Mouse (Mus musculus): ENCODE measurements around the gene Kiss1r.

Kiss1r gene

DNA sequence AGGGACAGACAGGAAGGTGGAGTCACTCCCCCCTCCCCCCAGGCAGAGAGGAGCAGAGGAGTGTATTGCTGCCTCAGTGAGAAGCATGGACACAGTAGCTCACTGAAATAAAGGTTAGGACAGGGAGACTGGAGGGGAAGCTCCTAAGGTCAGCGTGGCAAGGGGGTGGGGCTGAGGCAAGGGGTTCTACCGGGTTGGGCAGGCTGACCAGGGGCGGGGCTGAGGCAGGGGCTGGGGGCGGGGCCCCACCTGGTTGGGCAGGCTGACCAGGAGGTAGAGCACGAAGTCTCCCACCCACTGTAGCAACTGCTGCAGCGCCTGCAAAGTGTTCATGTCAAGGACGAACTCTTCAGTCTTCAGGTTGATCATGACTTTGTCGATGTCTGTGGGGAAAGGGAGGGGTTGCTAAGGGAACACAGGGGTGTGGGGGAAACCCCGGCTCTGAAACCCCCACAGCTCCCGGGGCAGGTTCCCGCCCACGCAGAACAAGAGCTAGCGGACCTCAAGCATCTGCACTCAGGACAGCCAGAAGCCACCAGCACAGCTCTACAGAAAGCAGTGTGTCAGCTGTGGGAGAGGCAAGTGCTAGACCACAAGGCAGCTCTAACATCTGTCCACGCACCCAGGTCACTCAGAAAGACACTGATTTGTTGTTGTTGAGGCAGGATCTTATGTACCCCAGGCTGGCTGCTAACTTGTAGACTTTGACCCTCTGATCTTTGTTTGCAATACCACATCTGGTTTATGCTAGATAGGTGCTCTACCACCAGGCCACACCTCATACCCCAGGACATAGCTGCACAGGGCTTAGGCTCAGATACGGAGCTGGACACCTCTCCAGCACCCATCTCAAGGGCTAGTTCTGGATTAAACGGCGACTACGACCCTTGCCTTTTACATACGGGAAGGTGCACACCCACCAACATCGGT, 19.2 kb upstream of the Kiss1r start:
- DNase-seq (ENCODE audit: low spot score) = no peak

DNA sequence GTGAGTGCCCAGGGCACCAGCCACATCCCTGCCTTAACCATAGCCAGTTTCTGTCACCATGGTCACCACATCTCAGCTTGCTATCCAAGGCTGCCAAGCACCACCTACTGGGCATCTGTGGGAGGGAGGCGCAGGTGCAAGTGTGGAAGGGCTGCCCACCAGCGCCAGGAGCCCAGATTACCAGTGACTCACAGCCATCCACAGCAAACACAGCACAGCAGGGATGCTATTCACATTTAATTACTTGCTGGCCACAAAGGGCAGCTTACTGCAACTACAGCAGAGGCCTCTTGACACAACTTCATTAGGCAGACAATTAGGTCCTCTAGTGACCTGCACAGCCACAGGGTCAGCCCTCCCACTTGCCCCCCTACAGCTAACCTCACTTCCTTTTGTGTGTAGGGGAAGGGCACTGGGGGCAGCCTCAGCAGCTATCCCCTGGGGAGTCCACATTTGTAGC, 15.8 kb upstream of the Kiss1r start:
- no peak for DNase-seq (ENCODE audit: low spot score)

DNA sequence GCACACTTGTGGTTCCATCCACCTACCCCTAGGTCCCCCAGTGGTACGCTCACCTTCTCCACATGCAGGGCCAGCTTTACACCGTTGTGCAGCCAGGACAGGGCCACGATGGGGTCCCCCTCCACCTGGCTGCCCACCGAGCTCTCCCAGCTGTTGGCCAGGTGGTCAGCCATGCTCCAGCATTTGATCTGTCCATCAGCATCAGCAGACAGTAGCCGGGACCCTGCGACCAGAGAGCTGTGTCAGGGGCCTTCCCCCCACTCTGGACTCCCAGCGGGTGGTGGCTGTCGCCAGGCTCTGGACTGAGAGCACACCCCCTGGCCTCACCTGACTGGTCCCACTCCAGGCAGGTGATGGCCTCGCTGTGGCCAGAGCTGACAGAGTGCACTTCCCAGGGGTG, 10.1 kb upstream of the Kiss1r start:
- no peak for DNase-seq (ENCODE audit: low spot score)

DNA sequence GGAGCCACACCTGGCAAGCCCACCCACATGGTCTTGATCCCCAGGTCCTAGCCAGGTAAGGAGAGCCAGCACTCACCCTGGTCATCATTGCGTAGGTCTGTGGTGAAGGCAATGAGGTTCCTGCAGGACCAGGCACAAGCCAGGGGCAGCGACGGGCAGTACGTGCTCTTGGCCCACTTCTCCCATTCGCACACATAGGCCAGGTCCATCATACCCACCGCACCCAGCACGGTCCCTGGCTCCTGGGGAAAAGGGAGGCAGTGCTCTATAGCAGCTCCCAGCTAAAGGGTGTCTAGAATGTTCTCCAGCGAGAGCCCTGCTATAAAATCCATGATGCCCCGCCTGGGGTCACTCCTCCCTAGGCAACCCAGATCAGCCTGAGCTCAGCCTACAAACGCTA, 9.4 kb upstream of the Kiss1r start:
- DNase-seq (ENCODE audit: low spot score) = no peak

DNA sequence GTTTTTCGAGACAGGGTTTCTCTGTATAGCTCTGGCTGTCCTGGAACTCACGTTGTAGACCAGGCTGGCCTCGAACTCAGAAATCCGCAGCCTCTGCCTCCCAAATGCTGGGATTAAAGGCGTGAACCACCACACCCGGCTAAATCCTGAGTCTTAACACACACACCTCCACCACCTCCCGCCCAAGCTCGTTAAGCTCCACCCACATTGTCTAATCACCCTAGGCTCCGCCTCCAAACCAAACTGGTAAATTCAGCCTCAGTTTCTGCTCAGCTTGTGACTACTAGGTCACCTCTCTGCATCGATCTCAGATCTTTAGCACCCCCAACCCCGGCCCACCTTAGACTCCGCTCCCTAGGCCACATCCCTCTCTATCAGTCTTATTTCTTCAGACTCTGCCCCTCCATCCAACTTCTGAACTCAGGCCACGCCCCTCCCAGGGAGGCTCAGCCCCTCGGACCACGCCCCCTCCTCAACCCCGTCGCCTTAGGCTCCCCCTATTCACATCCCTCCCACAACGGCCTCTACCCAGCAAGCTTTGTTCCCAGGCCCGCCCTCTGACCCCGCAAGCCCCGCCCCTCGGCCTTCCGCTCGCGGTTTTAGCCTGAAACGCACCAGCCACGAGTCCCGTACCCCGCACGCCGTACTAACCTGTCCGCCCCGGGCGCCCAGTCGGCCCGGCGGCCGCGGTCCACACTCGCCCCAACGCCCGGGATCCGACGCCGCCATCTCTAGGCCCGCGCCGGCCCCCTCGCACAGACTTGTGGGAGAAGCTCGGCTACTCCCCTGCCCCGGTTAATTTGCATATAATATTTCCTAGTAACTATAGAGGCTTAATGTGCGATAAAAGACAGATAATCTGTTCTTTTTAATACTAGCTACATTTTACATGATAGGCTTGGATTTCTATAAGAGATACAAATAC, 8.3 kb upstream of the Kiss1r start, which contains the start of gene Med16:
Med16 (minus strand) TSS at position 757 of the 925 bp plus-strand sequence.
- DNase-seq (ENCODE audit: low spot score) = peak; percentile 90

DNA sequence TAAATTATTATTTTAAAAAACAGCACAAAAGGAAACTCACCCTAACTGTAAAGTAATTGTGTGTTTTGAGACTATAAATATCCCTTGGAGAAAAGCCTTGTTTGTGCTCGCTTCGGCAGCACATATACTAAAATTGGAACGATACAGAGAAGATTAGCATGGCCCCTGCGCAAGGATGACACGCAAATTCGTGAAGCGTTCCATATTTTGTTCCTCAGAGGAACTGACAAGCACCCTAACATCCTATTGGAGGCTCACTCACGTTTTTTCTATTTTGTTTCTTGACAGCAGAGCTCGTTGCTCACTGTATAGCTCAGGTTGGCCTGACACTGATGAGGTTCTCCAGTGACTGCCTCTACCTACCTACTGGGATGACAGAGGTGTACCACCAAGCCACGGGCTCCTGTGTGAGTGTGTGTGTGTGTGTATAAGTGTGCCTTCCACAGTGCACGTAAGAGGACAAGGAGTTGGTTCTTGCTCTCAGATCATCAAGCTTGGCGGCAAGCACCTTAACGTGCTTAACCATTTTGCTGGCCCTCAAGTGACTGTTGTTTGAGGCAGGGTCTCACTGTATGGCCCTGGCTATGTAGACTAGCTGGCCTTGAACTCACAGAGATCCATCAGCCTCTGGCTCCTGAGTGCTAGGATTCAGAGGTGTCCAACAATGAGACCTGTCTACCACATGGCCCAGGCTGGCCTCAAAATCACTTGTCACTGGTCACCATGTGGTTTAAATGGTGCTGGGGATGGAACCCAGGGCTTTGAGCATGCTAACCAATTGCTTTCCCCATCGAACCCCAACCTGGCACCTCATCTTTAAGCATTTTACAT, 7.5 kb upstream of the Kiss1r start:
- no peak for DNase-seq (ENCODE audit: low spot score)

DNA sequence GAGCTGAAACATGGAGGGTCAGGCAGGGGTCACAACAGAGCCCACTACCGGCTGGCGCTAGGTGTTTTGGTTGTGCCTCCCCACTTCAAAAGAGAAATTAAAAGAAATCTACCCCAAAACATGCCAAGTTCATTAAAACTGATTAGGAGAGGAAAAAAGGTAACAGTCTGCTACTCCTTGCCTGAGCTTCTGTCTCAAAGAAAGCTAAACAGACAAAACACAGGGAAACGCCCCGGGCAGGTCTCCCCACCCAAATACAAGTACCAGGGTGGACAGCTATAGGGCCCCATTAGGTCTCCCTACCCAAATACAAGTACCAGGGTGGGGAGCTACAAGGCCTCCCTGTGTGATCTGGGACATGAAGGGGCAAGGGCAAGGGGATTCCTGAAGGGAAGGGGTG, 6.2 kb upstream of the Kiss1r start, which contains the start of gene Gm26602:
Gm26602 (plus strand) TSS at position 301 of the 400 bp plus-strand sequence.
- DNase-seq (ENCODE audit: low spot score) = no peak

DNA sequence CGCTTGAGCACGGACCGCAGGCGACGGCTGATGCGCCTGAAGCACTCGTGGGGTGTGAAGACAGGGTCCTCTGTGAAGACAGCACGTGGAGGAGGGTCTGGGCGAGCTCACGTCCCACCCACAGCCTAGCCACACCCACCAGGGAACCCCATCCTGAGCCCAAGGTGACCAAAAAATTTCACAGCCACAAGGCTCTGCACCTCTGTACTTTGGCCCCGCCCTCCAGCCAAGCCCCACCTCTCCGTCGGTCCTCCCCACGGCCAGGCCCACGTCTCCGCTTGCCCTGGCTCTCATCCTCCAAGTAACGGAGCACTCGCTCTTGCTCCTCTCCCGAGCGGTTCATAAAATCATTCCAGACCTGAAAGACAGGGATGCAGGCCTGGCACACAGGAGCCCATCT, 4.4 kb upstream of the Kiss1r start:
- DNase-seq (ENCODE audit: low spot score) = no peak

DNA sequence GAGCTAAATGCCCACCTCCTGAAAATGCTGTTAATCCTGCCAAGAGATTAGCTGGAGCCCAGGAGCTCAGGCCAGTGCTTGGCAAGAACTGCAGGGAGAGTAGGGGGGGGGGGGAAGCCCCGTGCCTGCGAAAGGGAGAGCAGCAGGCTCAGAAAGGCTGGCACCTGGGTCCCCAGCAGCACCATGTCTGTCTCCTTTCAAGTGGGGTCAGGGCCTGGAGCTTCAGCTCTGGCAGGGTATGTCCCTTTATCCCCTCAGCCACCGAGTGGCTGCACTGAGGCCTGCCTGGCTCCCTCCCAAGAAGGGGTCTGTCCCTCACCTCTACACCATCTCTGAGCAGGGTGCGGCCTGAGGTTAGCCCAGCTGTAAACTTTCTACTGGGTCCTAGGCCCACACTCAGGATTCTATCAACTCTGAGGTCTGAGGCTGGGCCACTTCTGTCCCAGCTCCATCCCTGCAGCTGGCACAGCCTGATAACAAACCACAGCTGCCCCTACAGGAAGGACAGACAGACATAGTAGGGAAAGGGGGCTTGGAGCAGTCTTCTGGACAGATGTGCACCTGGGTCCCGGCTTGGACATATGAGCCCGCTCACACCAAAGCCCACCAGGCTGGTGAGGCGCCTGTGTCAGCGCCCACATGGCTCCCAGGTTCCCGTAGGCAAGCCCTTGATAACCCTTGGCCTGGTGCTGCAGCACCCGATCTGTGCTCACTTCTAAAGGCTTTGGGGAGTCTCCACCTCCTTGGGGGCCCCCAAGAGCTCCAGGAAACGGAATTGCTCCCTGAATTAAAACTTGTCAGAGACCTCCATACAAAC, 2.4 kb upstream of the Kiss1r start:
- no peak for DNase-seq (ENCODE audit: low spot score)

DNA sequence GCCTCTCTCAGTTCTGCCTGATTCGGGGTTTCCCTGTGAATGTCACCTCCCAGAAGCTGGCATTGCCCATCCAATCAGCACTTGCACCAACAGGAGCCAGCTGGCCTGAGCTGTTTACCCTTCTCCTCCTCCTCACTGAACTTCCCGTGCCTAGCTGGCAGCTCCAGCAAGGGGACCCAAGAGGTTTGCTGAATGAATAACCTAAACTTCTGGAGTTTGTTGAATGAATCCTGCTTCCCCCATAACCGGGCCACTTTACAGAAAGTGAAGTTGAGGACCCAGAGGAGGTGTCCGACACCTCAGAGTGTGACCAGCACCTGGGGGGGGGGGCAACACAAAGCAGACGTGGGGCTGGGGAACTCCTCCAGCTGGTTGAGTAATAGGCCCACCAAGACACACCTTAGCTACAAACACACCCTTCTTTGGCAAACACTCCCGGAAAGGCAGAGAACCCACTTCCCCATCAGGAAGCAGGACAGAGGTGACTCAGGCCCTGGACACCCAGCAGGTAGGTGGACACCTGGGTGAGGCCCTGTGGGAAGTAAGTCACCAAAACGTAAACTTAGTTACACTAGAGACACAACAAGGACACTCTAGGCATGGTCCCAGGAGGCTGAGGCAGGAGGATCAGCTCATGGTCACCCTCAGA, 1.7 kb upstream of the Kiss1r start:
- no peak for DNase-seq (ENCODE audit: low spot score)

DNA sequence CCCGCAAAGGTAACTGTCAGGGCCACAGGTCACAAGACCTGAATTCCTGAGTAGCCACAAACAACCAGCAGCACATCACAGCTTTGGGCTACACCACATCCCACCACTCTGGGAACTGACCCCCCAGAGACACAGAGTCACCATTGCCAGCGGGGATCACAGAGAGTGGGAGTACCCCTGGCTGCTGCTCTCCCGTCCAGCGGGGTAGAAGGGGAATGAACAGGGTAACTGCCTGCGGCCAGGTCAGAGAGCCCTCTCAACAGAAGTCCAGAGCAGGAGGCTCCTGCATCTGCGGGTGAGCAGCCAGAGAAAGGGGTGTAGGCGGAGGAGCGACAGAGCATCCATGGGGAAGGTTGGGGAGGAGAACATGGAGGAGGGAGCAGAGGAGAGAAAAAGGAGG, 690 bp upstream of the Kiss1r start:
- no peak for DNase-seq (ENCODE audit: low spot score)

DNA sequence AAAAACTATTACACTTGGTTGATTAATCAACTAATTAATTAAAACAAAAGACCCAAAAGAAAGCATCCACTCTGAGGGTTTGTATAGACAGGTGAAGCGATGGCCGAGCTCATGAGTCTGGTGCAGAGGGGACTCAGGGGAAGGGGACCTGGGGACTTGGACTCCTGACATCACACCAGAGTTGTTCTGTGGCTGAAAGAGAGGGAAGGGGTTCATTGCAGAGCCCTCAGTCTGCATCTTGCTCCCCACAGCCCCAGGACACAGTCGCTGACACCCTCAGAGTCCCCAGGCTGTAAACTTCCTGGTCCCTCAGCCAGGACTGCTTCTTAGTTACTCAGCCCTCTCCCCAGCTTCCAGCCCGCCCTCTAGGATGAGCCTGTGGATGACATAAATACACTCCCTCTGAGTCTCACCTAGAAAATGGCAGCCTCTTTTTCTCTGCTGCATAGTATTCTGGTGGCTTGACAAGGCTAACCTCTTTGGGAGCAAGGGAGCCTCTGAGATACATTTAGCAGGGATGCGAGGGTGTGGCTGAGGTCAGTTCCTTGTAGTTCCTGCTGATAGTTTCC, 845 bp downstream of the Kiss1r start:
- DNase-seq (ENCODE audit: low spot score) = no peak

DNA sequence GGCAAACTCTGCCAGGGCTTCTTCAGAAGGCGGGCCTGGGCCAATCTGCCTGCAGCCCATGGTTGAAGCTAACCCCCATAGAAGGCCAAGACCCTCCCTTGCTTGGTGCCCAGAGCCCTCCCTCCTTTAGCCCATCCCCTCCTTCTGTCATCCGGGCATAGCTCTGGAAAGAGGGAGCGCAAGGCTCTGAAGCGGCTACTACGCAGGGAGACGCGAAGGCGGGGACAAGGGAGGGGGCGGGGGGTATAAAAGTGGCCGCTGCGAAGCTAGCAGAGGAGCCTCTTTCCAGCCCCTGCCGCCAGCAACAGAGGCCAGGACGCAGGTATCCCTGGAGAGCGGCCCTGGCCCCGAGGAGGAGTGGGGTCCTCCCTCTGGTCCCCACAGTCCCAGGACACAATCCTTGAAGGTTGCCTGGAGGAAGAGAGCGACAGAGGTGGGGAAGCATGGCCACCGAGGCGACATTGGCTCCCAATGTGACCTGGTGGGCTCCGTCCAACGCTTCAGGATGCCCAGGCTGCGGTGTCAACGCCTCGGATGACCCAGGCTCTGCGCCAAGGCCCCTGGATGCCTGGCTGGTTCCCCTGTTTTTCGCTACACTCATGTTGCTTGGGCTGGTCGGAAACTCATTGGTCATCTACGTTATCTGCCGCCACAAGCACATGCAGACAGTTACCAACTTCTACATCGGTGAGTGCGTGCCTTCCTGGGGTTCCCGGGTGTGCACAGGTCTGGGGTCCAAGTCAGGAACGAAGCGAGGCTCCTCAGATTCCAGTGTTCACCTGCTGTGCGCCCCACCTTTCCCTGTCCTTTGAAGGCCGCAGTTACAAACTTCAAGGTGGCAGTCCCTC, 1.7 kb downstream of the Kiss1r start:
- DNase-seq (ENCODE audit: low spot score) = no peak

DNA sequence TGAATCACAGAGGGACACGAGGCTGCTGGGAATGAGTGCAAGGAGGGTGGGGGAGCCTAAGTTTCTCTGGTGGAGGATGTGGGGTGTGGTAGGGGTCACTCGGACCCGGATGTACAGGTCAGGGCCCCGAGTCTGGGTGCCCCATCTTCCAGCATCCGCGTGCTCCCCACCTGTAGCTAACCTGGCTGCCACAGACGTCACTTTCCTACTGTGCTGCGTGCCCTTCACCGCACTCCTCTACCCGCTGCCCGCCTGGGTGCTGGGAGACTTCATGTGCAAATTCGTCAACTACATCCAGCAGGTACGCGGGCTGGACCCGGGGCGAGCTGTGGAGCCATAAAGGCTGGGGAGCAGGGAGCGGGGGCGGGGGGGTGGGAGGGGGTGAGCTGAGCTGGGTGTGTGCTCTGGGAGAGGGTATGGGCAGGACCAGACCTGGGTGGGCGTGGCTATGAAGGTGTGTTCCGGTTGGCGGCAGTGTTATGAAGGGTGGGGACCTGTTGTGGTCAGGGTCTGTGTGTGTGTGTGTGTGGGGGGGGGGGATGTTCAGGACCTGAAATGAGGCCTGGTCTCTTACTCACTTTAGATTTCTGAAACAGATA, 2.6 kb downstream of the Kiss1r start:
- no peak for DNase-seq (ENCODE audit: low spot score)

DNA sequence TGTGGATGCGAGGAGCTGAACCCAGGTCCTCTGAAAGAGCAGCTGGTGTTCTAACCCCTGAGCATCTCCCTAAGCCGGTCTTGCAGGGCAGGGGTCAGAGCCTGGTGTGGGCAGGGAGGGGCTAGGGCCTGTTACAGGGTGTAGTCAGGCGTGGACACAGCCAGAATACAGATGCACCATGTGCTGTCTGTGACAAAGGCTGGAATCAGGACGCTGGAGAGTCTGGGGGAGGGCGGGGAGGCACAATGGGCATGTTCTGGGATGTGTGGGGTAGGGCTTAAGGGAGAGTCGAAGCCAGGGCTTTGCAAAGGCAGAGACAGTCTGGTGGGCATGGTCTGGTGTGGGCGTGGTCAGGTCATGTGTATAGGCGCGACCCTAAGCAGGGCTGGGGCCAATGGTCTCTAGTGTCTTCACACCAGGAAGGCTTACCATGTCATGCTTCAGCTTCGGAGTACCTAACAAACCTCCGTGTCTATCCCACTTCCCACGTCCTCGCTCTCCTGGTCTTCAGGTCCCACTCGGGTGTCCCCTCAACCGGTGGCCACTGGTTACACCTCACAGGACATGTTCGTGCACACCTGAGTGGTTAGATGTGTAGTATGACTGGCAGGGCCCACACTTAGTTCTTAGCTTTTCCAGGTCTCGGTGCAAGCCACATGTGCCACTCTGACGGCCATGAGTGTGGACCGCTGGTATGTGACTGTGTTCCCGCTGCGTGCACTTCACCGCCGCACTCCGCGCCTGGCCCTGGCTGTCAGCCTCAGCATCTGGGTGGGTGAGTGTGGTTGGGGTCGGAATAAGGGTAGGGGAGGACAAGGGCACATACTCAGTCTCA, 3.5 kb downstream of the Kiss1r start:
- DNase-seq (ENCODE audit: low spot score) = no peak

DNA sequence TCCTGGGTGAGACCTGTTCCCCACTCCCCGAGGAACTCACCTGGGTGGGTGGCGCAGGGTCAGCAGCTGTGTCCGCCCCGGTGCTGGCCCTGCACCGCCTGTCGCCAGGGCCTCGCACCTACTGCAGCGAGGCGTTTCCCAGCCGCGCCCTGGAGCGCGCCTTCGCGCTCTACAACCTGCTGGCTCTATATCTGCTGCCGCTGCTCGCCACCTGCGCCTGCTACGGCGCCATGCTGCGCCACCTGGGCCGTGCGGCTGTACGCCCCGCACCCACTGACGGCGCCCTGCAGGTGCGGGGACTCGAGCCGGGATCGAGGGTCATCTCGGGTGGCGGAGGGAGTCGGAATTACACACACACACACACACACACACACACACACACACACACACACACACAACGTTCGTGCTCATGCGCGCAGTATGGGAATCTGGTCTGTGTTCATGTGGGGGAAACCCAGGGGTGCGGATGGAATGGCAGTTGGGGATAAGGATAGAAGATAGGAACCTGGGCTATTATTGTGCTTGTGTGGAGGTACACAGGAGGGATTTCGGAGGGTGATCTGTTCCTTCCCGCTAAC, 4.3 kb downstream of the Kiss1r start, which contains the start of gene R3hdm4:
R3hdm4 (minus strand) TSS at position 251 of the 578 bp plus-strand sequence.
- DNase-seq (ENCODE audit: low spot score) = no peak

DNA sequence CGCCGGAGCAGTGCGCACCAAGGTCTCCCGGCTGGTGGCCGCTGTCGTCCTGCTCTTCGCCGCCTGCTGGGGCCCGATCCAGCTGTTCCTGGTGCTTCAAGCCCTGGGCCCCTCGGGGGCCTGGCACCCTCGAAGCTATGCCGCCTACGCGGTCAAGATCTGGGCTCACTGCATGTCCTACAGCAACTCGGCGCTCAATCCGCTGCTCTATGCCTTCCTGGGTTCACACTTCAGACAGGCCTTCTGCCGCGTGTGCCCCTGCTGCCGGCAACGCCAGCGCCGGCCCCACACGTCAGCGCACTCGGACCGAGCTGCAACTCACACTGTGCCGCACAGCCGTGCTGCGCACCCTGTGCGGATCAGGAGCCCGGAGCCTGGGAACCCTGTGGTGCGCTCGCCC, 4.8 kb downstream of the Kiss1r start:
- DNase-seq (ENCODE audit: low spot score) = no peak
